Mouse (Mus musculus) intestine, embryonic 16.5 days (tissue): ENCODE measurements at regions not wholly inside any gene's neighbourhood (a gene's known extent, or its start where the extent isn't known, plus 50 kb on each side); places are given as distances from the start of the nearest gene placed in this dataset.

ENCODE experiments used
- ATAC-seq: fragments of 200-750 bp; cut with Nextera tagmentation; 2 replicates; pipeline ENCODE4 v1.8.0; 2017; ENCODE audit warnings: moderate TSS enrichment, moderate library complexity
- H3K27ac ChIP-seq: fragments of 300-500 bp; sonication (generic); 2 replicates; pipeline ENCODE4 v1.5.1; 2014; ENCODE audit warnings: mild to moderate bottlenecking, low read length
- H3K27me3 ChIP-seq: fragments of 300-500 bp; sonication (generic); replicated peaks from 2 replicates; pipeline ENCODE4 v1.6.1; 2014; ENCODE audit warnings: low read length, control low read depth, mixed read lengths; ENCODE audit not compliant: control insufficient read depth, insufficient read depth
- H3K36me3 ChIP-seq: fragments of 300-500 bp; sonication (generic); 2 replicates; pipeline ENCODE4 v1.6.1; 2014; ENCODE audit warnings: low read length, control low read depth; ENCODE audit not compliant: control insufficient read depth, insufficient read depth
- H3K4me1 ChIP-seq: fragments of 300-500 bp; sonication (generic); 2 replicates; pipeline ENCODE4 v1.6.1; 2014; ENCODE audit warnings: low read length, control low read depth, mixed read lengths; ENCODE audit not compliant: control insufficient read depth, insufficient read depth
- H3K4me2 ChIP-seq: fragments of 300-500 bp; sonication (generic); 2 replicates; pipeline ENCODE4 v1.6.1; 2014; ENCODE audit warnings: low read depth, low read length, control low read depth
- H3K4me3 ChIP-seq: fragments of 300-500 bp; sonication (generic); 2 replicates; pipeline ENCODE4 v1.5.1; 2014; ENCODE audit warnings: mild to moderate bottlenecking, low read length
- H3K9ac ChIP-seq: fragments of 300-500 bp; sonication (generic); 2 replicates; pipeline ENCODE4 v1.6.1; 2014; ENCODE audit warnings: low read depth, low read length
- H3K9me3 ChIP-seq: fragments of 300-500 bp; sonication (generic); 2 replicates; pipeline ENCODE4 v1.6.1; 2016; ENCODE audit warnings: low read length, control low read depth; ENCODE audit not compliant: control insufficient read depth
- WGBS: fragments of 180-500 bp; shearing (Covaris S2); extraction: QIAGEN DNeasy Blood & Tissue Kit; methylation state at CpG from one replicate; pipeline ENCODE4 v1.1.7; 2014; 5-methylcytosine and 5-hydroxymethylcytosine counted together

GRCm38 (mm10) chr1:184140082-184140481 is 106.0 kb upstream of the 1700056E22Rik start:
- WGBS = 54% methylated on average over 4 of the region's 4 CpGs
- Histone ChIP-seq H3K27ac (no peak overlapping the region), H3K36me3 (no peaks in the 10 kb centered on the region), H3K4me3 (no peak overlapping the region), H3K27me3 (no peaks in the 10 kb centered on the region), H3K9ac (no peak overlapping the region), H3K9me3 (no peaks in the 10 kb centered on the region), H3K4me2 (no peak overlapping the region), H3K4me1 (no peaks in the 10 kb centered on the region)
- ATAC-seq = no peak

GRCm38 (mm10) chr1:184138661-184139060 is 104.6 kb upstream of the 1700056E22Rik start:
- WGBS = 77% methylated on average over 3 of the region's 3 CpGs
- H3K9ac ChIP-seq = no peak overlapping the region
- H3K4me1 ChIP-seq = no peaks in the 10 kb centered on the region
- H3K27ac ChIP-seq = no peak overlapping the region
- no peak overlapping the region for H3K4me2 ChIP-seq
- no peak overlapping the region for H3K4me3 ChIP-seq
- no peaks in the 10 kb centered on the region for H3K27me3 ChIP-seq
- no peaks in the 10 kb centered on the region for H3K36me3 ChIP-seq
- H3K9me3 ChIP-seq = no peaks in the 10 kb centered on the region
- ATAC-seq = no peak

- no peaks in the 10 kb centered on the region for H3K36me3 ChIP-seq
- ATAC-seq = no peak
- H3K9ac ChIP-seq = no peak overlapping the region
- no peaks in the 10 kb centered on the region for H3K27me3 ChIP-seq
- H3K27ac ChIP-seq = no peak overlapping the region
- 78% methylated on average over 4 of the region's 4 CpGs for WGBS
- H3K4me3 ChIP-seq = no peak overlapping the region
- no peaks in the 10 kb centered on the region for H3K4me1 ChIP-seq
- no peak overlapping the region for H3K4me2 ChIP-seq
- H3K9me3 ChIP-seq = no peaks in the 10 kb centered on the region
Observed at GRCm38 (mm10) chr1:184130897-184131296, 96.8 kb upstream of the 1700056E22Rik start.

- 82% methylated on average over 4 of the region's 4 CpGs for WGBS
Observed at GRCm38 (mm10) chr1:184127321-184127720, 93.2 kb upstream of the 1700056E22Rik start.

GRCm38 (mm10) chr1:184126909-184127308 is 92.8 kb upstream of the 1700056E22Rik start:
- Histone ChIP-seq H3K4me1 (no peaks in the 10 kb centered on the region), H3K27me3 (no peaks in the 10 kb centered on the region), H3K9ac (no peak overlapping the region), H3K36me3 (no peaks in the 10 kb centered on the region), H3K27ac (no peak overlapping the region), H3K4me2 (no peak overlapping the region), H3K4me3 (no peak overlapping the region), H3K9me3 (no peaks in the 10 kb centered on the region)
- ATAC-seq = no peak
- WGBS = 75% methylated on average over 3 of the region's 3 CpGs

More at GRCm38 (mm10) chr1:184127321-184127720, 93.2 kb upstream of the 1700056E22Rik start:
- Histone ChIP-seq H3K27me3 (no peaks in the 10 kb centered on the region), H3K4me3 (no peak overlapping the region), H3K4me2 (no peak overlapping the region), H3K27ac (no peak overlapping the region), H3K36me3 (no peaks in the 10 kb centered on the region), H3K9ac (no peak overlapping the region), H3K4me1 (no peaks in the 10 kb centered on the region), H3K9me3 (no peaks in the 10 kb centered on the region)
- no peak for ATAC-seq
